Mouse (Mus musculus) gastrocnemius, postnatal 25 days (tissue): ENCODE data around the gene Dennd6b. TPM values are rescaled to one million over a fixed set of nuclear protein-coding genes. Genes with fewer than 3 reads are reported as not detected.

Experiments used
- microRNA-seq, 2 experiments: library from miRNA; unstranded; fragments of <30 nt; microRNA quantifications; one replicate each; pipeline ENCODE4 v1.2.0; 2021; ENCODE audit warnings: borderline replicate concordance in 2 of 2
- total RNA-seq, 2 experiments: library from RNA; stranded (reverse); gene quantifications; 1 replicate in 1 of 2; 2 replicates in 1 of 2; pipeline ENCODE4 v1.2.3; 2021

Gene Dennd6b
- total RNA-seq, 2 experiments from 2014 or later: 6.6 to 8.4 TPM

Small RNAs within 50 kb of the gene (microRNA-seq; reads per million reads assigned to microRNA genes)
- gene Mir6958 (0 to 0.79 reads per million in 2 experiments), gene Mir7118 (0 to 0.74 reads per million in 2 experiments)

Other genes starting within 250 kb of the Dennd6b start
- gene Ttll8, start 242.1 kb downstream of the Dennd6b start, total RNA-seq: not detected
- gene Mlc1, start 217.5 kb downstream of the Dennd6b start, total RNA-seq: under 1 TPM in 1 of 2 experiments, not detected in 1; 0.10 TPM
- not detected for gene Mov10l1, start 213.6 kb downstream of the Dennd6b start, total RNA-seq
- gene Panx2, start 136.8 kb downstream of the Dennd6b start, total RNA-seq: not detected
- gene Trabd, start 121.4 kb downstream of the Dennd6b start, total RNA-seq: 10 to 100 TPM; 22.7 to 26.2 TPM
- 10 to 100 TPM; 12.2 to 12.7 TPM for gene Selenoo, start 107.4 kb downstream of the Dennd6b start, total RNA-seq
- gene Tubgcp6, start 73.4 kb downstream of the Dennd6b start, total RNA-seq: 1 to 10 TPM; 6.5 to 8.4 TPM
- 1 to 10 TPM; 5.3 to 6.5 TPM for gene Hdac10, start 67.8 kb downstream of the Dennd6b start, total RNA-seq
- 100 to 1,000 TPM; 140 to 157 TPM for gene Mapk12, start 55.8 kb downstream of the Dennd6b start, total RNA-seq
- 1 to 10 TPM in 1 of 2 experiments, under 1 TPM in 1; 0.67 to 2.1 TPM for gene Mapk11, start 46.9 kb downstream of the Dennd6b start, total RNA-seq
- 10 to 100 TPM in 1 of 2 experiments, 1 to 10 TPM in 1; 8.5 to 11.9 TPM for gene Plxnb2, start 15.7 kb downstream of the Dennd6b start, total RNA-seq
- 10 to 100 TPM; 71.1 to 72.5 TPM for gene Ppp6r2, start 15.1 kb upstream of the Dennd6b start, total RNA-seq
- gene Sbf1, start 118.8 kb upstream of the Dennd6b start, total RNA-seq: 10 to 100 TPM; 48.1 to 61.0 TPM
- gene Adm2, start 126.2 kb upstream of the Dennd6b start, total RNA-seq: not detected
- gene Miox, start 137.9 kb upstream of the Dennd6b start, total RNA-seq: not detected
- gene Lmf2, start 159.2 kb upstream of the Dennd6b start, total RNA-seq: 10 to 100 TPM in 1 of 2 experiments, 1 to 10 TPM in 1; 9.9 to 13.6 TPM
- 10 to 100 TPM; 35.1 to 37.0 TPM for gene Ncaph2, start 159.2 kb upstream of the Dennd6b start, total RNA-seq
- gene Sco2, start 177.3 kb upstream of the Dennd6b start, total RNA-seq: 10 to 100 TPM; 14.7 to 21.8 TPM
- gene Tymp, start 180.5 kb upstream of the Dennd6b start, total RNA-seq: under 1 TPM; 0.29 to 0.49 TPM
- gene Odf3b, start 182.8 kb upstream of the Dennd6b start, total RNA-seq: under 1 TPM in 1 of 2 experiments, not detected in 1; 0.32 TPM
- gene Klhdc7b, start 188.4 kb upstream of the Dennd6b start, total RNA-seq: not detected
- gene Syce3, start 214.0 kb upstream of the Dennd6b start, total RNA-seq: not detected
- gene Cpt1b, start 229.4 kb upstream of the Dennd6b start, total RNA-seq: 100 to 1,000 TPM; 227 to 251 TPM
- under 1 TPM; 0.27 to 0.49 TPM for gene C730034F03Rik, start 233.1 kb upstream of the Dennd6b start, total RNA-seq
- gene Gm44502, start 233.2 kb upstream of the Dennd6b start, total RNA-seq: not detected
- 10 to 100 TPM; 21.4 to 24.2 TPM for gene Chkb, start 233.4 kb upstream of the Dennd6b start, total RNA-seq